17 mouse cellular contexts compared by ENCODE assay signal in the genomic region with DNA sequence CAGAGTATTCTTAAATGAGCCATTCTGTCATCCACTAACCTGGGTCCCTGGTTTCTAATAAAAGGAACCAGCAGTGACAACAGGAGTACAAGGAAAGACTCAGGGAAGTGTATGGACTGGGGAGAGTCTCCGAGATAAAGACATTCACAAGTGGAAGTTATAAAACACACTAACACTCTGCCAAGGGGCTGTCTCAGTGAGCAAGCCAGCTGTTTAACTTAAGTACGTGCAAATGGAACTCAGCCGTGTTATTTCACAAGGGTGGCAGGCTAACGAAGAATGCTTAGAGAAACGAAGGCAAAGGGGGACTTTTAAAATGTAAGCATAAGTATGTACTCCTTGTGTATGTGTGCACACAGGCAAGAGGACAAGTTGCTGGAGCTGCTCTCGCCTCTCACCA.
"Had no signal": no experiment of that assay in that cellular context is flagged by ENCODE, and none has a peak within 500 bp of the region (broad histone marks: within the 10 kb centered on the region; RNA-seq: fewer than 3 reads in every experiment).

No protein-coding gene starts in this region.

- H3K9ac ChIP-seq: kidney, embryonic 15.5 days; liver, embryonic 14.5 days; liver, postnatal 0 days; midbrain, embryonic 12.5 days; midbrain, embryonic 15.5 days; neural tube, embryonic 12.5 days; neural tube, embryonic 15.5 days; stomach, embryonic 15.5 days had no signal

- H3K4me1 ChIP-seq: kidney, embryonic 15.5 days; midbrain, embryonic 12.5 days; midbrain, embryonic 15.5 days; neural tube, embryonic 12.5 days; neural tube, embryonic 15.5 days; stomach, embryonic 15.5 days had no signal

- H3K27ac ChIP-seq: kidney, embryonic 15.5 days; liver, embryonic 14.5 days; macrophage; midbrain, embryonic 12.5 days; midbrain, embryonic 15.5 days; neural tube, embryonic 12.5 days; neural tube, embryonic 15.5 days; stomach, embryonic 15.5 days had no signal

- H3K4me2 ChIP-seq: kidney, embryonic 15.5 days; midbrain, embryonic 12.5 days; midbrain, embryonic 15.5 days; neural tube, embryonic 12.5 days; neural tube, embryonic 15.5 days; stomach, embryonic 15.5 days had no signal

- H3K9me3 ChIP-seq: kidney, embryonic 15.5 days; midbrain, embryonic 12.5 days; midbrain, embryonic 15.5 days; neural tube, embryonic 12.5 days; neural tube, embryonic 15.5 days; stomach, embryonic 15.5 days had no signal

- H3K4me3 ChIP-seq: kidney, embryonic 15.5 days; midbrain, embryonic 12.5 days; midbrain, embryonic 15.5 days; neural tube, embryonic 12.5 days; neural tube, embryonic 15.5 days; stomach, embryonic 15.5 days had no signal

- H3K27me3 ChIP-seq: kidney, embryonic 15.5 days; midbrain, embryonic 12.5 days; midbrain, embryonic 15.5 days; neural tube, embryonic 12.5 days; neural tube, embryonic 15.5 days; stomach, embryonic 15.5 days had no signal

- DNase-seq: kidney, postnatal 14 days; kidney, postnatal 4 days; left cerebral cortex, postnatal 4 days; liver, postnatal 0 days; right cerebral cortex, adult 18-20 months; right cerebral cortex, postnatal 14 days; spleen, adult 18-20 months; thymus, postnatal 25 days had no signal

- ATAC-seq: intestine, postnatal 0 days; liver, postnatal 0 days; midbrain, embryonic 15.5 days had no signal
